ENCODE assay signal across 18 mouse cellular contexts in the genomic region with DNA sequence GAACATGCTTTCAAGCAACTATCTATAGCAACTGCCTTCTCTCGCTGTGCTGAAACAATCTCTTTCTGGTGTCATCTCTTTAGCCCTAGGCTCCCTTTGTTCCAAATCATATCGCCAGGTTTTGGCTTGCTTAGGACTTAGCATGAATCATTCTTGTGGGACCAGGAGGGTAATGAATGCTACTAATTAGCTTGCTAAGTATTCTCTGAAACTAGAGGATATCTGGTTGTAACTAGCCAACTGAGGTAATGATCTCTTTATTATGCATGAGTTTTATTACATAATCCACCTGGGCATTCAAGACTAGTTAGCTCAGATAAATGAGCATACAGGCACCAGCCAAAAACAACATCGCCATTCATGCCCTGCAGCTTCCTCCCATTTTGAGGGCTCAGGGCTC. TPM values are rescaled to one million over a fixed set of nuclear protein-coding genes. Genes with fewer than 3 reads are reported as not detected.
DNase-seq lines count a peak whose midpoint lies in the region; ATAC-seq lines count a peak whose summit lies in the region.
"Had no signal": no experiment of that assay in that cellular context is flagged by ENCODE, and none has a peak within 500 bp of the region (broad histone marks: within the 10 kb centered on the region; RNA-seq: fewer than 3 reads in every experiment).

No protein-coding gene starts in this region.

- peak overlapping the region; percentile 40; the same call in 1 of the 2 replicates for H3K27ac ChIP-seq in hindbrain, embryonic 12.5 days
- no peak overlapping the region for H3K27ac ChIP-seq in hindbrain, embryonic 11.5 days (ENCODE audit: low read depth, low read length)
- no peak overlapping the region for H3K27ac ChIP-seq in neural tube, embryonic 13.5 days (replicated peaks)
- no peak overlapping the region for H3K27ac ChIP-seq in neural tube, embryonic 15.5 days (replicated peaks)
- H3K27ac ChIP-seq in hindbrain, embryonic 16.5 days (ENCODE audit: low read depth, low read length): no peak overlapping the region
- H3K27ac ChIP-seq: embryonic facial prominence, embryonic 10.5 days; forebrain, embryonic 10.5 days had no signal

- DNase-seq in hindbrain, embryonic 11.5 days (ENCODE audit: low spot score): no peak
- DNase-seq in fat pad, adult 2 months (ENCODE audit: extremely low read depth, low read depth, low spot score): peak; percentile 90
- no peak for DNase-seq in cerebellum, adult 9-11 months
- DNase-seq in cerebellum, adult 11-12 months: no peak
- DNase-seq: adrenal gland, adult 2 months; adrenal gland, postnatal 25 days; cerebellum, adult 11 months; cerebellum, adult 9-10 months; gastrocnemius, postnatal 10 days had no signal

- 73% methylated on average over 3 of the region's 3 CpGs for whole genome bisulfite sequencing in hindbrain, embryonic 12.5 days
- WGBS in hindbrain, embryonic 11.5 days: 86% methylated on average over 3 of the region's 3 CpGs
- 47% methylated on average over 3 of the region's 3 CpGs for WGBS in neural tube, embryonic 13.5 days
- WGBS in neural tube, embryonic 15.5 days: 41% methylated on average over 3 of the region's 3 CpGs
- WGBS in hindbrain, embryonic 16.5 days: 68% methylated on average over 3 of the region's 3 CpGs

- H3K4me2 ChIP-seq in hindbrain, embryonic 12.5 days (replicated peaks): no peak overlapping the region
- H3K4me2 ChIP-seq in hindbrain, embryonic 11.5 days (replicated peaks; ENCODE audit: low read depth, low read length): no peak overlapping the region
- no peak overlapping the region for H3K4me2 ChIP-seq in neural tube, embryonic 13.5 days
- H3K4me2 ChIP-seq in neural tube, embryonic 15.5 days: no peak overlapping the region
- no peak overlapping the region for H3K4me2 ChIP-seq in hindbrain, embryonic 16.5 days (ENCODE audit: low read length)
- H3K4me2 ChIP-seq: heart, embryonic 12.5 days had no signal

- no peaks in the 10 kb centered on the region for H3K36me3 ChIP-seq in hindbrain, embryonic 12.5 days
- no peaks in the 10 kb centered on the region for H3K36me3 ChIP-seq in hindbrain, embryonic 11.5 days (ENCODE audit: control insufficient read depth, insufficient read depth, low read length)
- H3K36me3 ChIP-seq in neural tube, embryonic 13.5 days: no peaks in the 10 kb centered on the region
- no peaks in the 10 kb centered on the region for H3K36me3 ChIP-seq in neural tube, embryonic 15.5 days
- H3K36me3 ChIP-seq in hindbrain, embryonic 16.5 days (ENCODE audit: control insufficient read depth, insufficient read depth, low read length): no peaks in the 10 kb centered on the region
- H3K36me3 ChIP-seq: embryonic facial prominence, embryonic 10.5 days; forebrain, embryonic 10.5 days; heart, embryonic 12.5 days had no signal

- peaks cover 17% of the 10 kb centered on the region for H3K4me1 ChIP-seq in hindbrain, embryonic 12.5 days
- no peaks in the 10 kb centered on the region for H3K4me1 ChIP-seq in hindbrain, embryonic 11.5 days (replicated peaks; ENCODE audit: control insufficient read depth, insufficient read depth, low read length)
- peaks cover 37% of the 10 kb centered on the region for H3K4me1 ChIP-seq in neural tube, embryonic 13.5 days (replicated peaks)
- peaks cover 14% of the 10 kb centered on the region for H3K4me1 ChIP-seq in neural tube, embryonic 15.5 days
- H3K4me1 ChIP-seq in hindbrain, embryonic 16.5 days (ENCODE audit: control insufficient read depth, insufficient read depth, low read depth, low read length): peaks cover 3% of the 10 kb centered on the region
- H3K4me1 ChIP-seq: heart, embryonic 12.5 days had no signal

- no peak for ATAC-seq in hindbrain, embryonic 12.5 days (ENCODE audit: low FRiP score)
- ATAC-seq in hindbrain, embryonic 11.5 days (ENCODE audit: low FRiP score): no peak
- ATAC-seq in neural tube, embryonic 13.5 days (ENCODE audit: low read depth): peak; percentile 44
- no peak for ATAC-seq in neural tube, embryonic 15.5 days (ENCODE audit: low FRiP score)
- peak; percentile 28; the same call in 1 of the 2 replicates for ATAC-seq in hindbrain, embryonic 16.5 days
- ATAC-seq: forebrain, embryonic 16.5 days; intestine, embryonic 16.5 days had no signal

- H3K4me3 ChIP-seq in hindbrain, embryonic 12.5 days: no peak overlapping the region
- no peak overlapping the region for H3K4me3 ChIP-seq in hindbrain, embryonic 11.5 days (ENCODE audit: low read depth, low read length)
- H3K4me3 ChIP-seq in neural tube, embryonic 13.5 days: no peak overlapping the region
- no peak overlapping the region for H3K4me3 ChIP-seq in neural tube, embryonic 15.5 days (replicated peaks)
- H3K4me3 ChIP-seq in hindbrain, embryonic 16.5 days (ENCODE audit: low read length): no peak overlapping the region
- H3K4me3 ChIP-seq: embryonic facial prominence, embryonic 10.5 days; forebrain, embryonic 10.5 days; heart, embryonic 12.5 days had no signal

- H3K9ac ChIP-seq in hindbrain, embryonic 12.5 days: no peak overlapping the region
- H3K9ac ChIP-seq in hindbrain, embryonic 11.5 days (ENCODE audit: low read depth, low read length): no peak overlapping the region
- H3K9ac ChIP-seq in neural tube, embryonic 13.5 days: no peak overlapping the region
- no peak overlapping the region for H3K9ac ChIP-seq in neural tube, embryonic 15.5 days (replicated peaks)
- H3K9ac ChIP-seq in hindbrain, embryonic 16.5 days (ENCODE audit: low read depth, low read length): no peak overlapping the region
- H3K9ac ChIP-seq: heart, embryonic 12.5 days had no signal

- 0 out of 2 replicates have a peak, but pooled peaks cover 8% of the 10 kb centered on the region for H3K9me3 ChIP-seq in hindbrain, embryonic 12.5 days (replicated peaks)
- no peaks in the 10 kb centered on the region for H3K9me3 ChIP-seq in hindbrain, embryonic 11.5 days (ENCODE audit: control insufficient read depth, low read length)
- peaks cover 7% of the 10 kb centered on the region; the same call in 1 of the 2 replicates for H3K9me3 ChIP-seq in neural tube, embryonic 13.5 days
- no peaks in the 10 kb centered on the region for H3K9me3 ChIP-seq in neural tube, embryonic 15.5 days (replicated peaks)
- no peaks in the 10 kb centered on the region for H3K9me3 ChIP-seq in hindbrain, embryonic 16.5 days (ENCODE audit: control insufficient read depth, low read length)

- H3K27me3 ChIP-seq in hindbrain, embryonic 12.5 days: no peaks in the 10 kb centered on the region
- no peaks in the 10 kb centered on the region for H3K27me3 ChIP-seq in hindbrain, embryonic 11.5 days (ENCODE audit: control insufficient read depth, insufficient read depth, low read length)
- no peaks in the 10 kb centered on the region for H3K27me3 ChIP-seq in neural tube, embryonic 13.5 days
- no peaks in the 10 kb centered on the region for H3K27me3 ChIP-seq in neural tube, embryonic 15.5 days (replicated peaks)
- no peaks in the 10 kb centered on the region for H3K27me3 ChIP-seq in hindbrain, embryonic 16.5 days (replicated peaks; ENCODE audit: control insufficient read depth, insufficient read depth, low read length)
- H3K27me3 ChIP-seq: heart, embryonic 12.5 days had no signal

RNA-seq across cellular contexts. Expression of a gene that starts 44.5 kb away (rescaled TPM):
- polyA plus RNA-seq in hindbrain, embryonic 12.5 days (2016; fragmentation: Nextera tagmentation; extraction: Ambion mirVana): 23.5 and 27.7 TPM in 2 replicates
- 29.8 and 31.8 TPM in 2 replicates for polyA plus RNA-seq in hindbrain, embryonic 11.5 days (2014; fragmentation: Nextera tagmentation; extraction: Ambion mirVana)
- 21.7 and 23.1 TPM in 2 replicates for polyA plus RNA-seq in neural tube, embryonic 13.5 days (2015; fragmentation: Nextera tagmentation; extraction: Ambion mirVana)
- 17.2 and 25.4 TPM in 2 replicates for polyA plus RNA-seq in neural tube, embryonic 15.5 days (2015; fragmentation: Nextera tagmentation; extraction: Ambion mirVana)
- 19.7 and 21.1 TPM in 2 replicates for polyA plus RNA-seq in hindbrain, embryonic 16.5 days (2015; fragmentation: Nextera tagmentation; extraction: Ambion mirVana)

Comparison
In these comparisons a context has a peak if more than half of its experiments do, and no peak if none do; other contexts are left out.
1. ATAC-seq: peak in neural tube, embryonic 13.5 days (single experiment) and hindbrain, embryonic 16.5 days (single experiment); none in hindbrain, embryonic 12.5 days (single experiment), hindbrain, embryonic 11.5 days (single experiment) and neural tube, embryonic 15.5 days (single experiment).